Mouse (Mus musculus) urinary bladder, postnatal 25 days (tissue): ENCODE data around the gene Mmp25.

ENCODE experiments used
- DNase-seq: peaks from one replicate; pipeline ENCODE4 v3.0.0; 2022; ENCODE audit warnings: low spot score

Mmp25 gene

GRCm38 (mm10) chr17:23644613-23645495, at the start of gene Mmp25:
Mmp25 (minus strand) TSS chr17:23645277.
- no peak for DNase-seq

GRCm38 (mm10) chr17:23694491-23694890, 49.4 kb upstream of the Mmp25 start:
- no peak for DNase-seq

DNA sequence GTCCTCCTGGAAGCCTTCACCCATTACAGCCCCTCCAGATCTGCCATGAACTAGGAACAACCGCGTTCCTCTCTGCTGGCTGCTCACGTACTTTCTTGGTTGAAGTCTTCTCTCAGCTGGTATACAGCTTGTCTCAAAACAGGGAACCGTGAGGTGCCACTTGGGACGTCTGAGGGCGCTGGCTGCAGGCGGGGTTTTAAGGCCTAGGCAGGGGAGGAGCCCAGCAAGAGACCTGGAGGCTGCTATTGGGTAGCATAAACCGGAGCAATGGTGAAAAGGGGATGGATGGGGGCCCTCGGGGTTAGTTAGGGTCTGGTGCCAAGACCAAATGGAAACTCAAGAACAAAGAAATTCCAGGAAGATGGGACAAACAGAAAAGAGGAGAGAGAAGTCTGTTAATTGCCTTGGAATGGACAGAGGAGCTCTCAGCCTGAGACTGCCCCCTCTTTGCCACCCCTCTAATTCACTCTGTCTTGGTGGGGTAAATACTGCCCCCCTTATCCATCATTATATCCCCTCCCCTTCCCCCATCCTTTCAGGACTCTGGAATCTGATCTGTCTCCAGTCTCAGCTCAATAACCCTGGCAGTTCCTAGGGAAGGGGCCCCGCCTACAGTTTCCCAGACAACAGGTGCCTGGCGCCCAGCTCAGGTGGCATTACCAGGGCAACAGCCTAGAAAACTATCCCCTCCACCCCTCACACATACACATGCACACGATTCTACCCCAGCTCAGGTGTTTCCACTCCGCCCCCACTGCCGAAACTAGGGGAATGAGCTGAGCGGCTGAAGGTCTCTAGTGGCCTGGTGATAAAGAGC, 39.0 kb upstream of the Mmp25 start, which contains the start of gene Cldn9:
Gene Cldn9, minus strand, starts transcription at position 171 of the 817 bp plus-strand sequence.
- no peak for DNase-seq

DNA sequence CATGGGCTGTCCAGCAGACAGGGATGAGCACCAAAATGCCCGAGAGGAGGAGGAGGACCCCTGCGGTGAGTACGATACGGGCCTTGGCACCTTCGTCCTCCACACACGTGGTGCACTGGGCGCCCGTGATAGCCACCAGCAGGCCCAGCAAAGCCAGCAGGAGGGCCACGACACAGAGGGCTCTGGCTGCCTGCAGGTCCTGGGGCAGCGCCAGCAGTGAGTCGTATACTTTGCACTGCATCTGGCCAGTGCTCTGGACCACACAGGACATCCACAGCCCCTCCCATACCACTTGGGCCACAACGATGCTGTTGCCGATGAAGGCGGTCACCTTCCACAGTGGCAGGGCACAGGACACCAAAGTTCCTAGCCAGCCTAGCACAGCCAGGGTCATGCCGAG, 38.1 kb upstream of the Mmp25 start:
- DNase-seq, result no peak

GRCm38 (mm10) chr17:23682530-23682929, 37.5 kb upstream of the Mmp25 start:
- DNase-seq, result no peak

GRCm38 (mm10) chr17:23682092-23682491, 37.0 kb upstream of the Mmp25 start:
- DNase-seq, result no peak

DNA sequence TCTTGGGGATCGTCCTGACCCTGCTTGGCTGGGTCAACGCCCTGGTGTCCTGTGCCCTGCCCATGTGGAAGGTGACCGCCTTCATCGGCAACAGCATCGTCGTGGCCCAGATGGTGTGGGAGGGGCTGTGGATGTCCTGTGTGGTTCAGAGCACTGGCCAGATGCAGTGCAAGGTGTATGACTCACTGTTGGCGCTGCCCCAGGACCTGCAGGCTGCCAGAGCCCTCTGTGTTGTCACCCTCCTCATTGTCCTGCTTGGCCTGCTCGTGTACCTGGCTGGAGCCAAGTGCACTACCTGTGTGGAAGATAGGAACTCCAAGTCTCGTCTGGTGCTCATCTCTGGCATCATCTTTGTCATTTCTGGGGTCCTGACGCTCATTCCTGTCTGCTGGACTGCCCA, 36.0 kb upstream of the Mmp25 start:
- DNase-seq, result no peak

GRCm38 (mm10) chr17:23680336-23680735, 35.3 kb upstream of the Mmp25 start:
- no peak for DNase-seq

- no peak for DNase-seq
These were observed 34.2 kb upstream of the Mmp25 start, which contains the start of gene Cldn6 for GRCm38 (mm10) chr17:23679127-23679835. Cldn6 (plus strand) TSS chr17:23679249.

- peak; percentile 82 for DNase-seq
These were observed 32.2 kb upstream of the Mmp25 start, which contains the start of gene Tnfrsf12a for GRCm38 (mm10) chr17:23677236-23677679. Tnfrsf12a (minus strand) TSS chr17:23677468.

GRCm38 (mm10) chr17:23676473-23677031, 31.5 kb upstream of the Mmp25 start:
- DNase-seq, result peak; percentile 80

- DNase-seq, result peak; percentile 75
These were observed 30.6 kb upstream of the Mmp25 start for GRCm38 (mm10) chr17:23675564-23676281.

DNA sequence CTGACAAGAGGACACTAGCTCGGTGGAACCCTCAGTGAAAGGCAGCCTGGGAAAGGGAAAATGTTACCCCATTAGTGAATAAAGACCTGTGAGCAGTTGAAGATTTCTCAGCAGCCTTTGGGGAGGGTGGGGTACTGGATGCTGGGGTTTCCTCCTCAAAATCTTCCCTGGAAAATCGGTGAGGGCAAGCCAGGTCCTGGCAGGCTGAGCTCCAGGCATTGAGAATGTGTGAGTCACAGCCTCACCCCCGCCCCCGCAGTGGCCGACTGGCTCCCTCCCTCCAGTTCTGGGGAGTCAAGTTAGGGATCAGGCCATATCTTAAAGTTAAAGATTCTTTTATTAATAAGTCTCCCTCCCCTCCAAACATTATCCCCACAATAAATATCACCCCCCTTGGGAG, 30.1 kb upstream of the Mmp25 start:
- DNase-seq, result peak; percentile 71

DNA sequence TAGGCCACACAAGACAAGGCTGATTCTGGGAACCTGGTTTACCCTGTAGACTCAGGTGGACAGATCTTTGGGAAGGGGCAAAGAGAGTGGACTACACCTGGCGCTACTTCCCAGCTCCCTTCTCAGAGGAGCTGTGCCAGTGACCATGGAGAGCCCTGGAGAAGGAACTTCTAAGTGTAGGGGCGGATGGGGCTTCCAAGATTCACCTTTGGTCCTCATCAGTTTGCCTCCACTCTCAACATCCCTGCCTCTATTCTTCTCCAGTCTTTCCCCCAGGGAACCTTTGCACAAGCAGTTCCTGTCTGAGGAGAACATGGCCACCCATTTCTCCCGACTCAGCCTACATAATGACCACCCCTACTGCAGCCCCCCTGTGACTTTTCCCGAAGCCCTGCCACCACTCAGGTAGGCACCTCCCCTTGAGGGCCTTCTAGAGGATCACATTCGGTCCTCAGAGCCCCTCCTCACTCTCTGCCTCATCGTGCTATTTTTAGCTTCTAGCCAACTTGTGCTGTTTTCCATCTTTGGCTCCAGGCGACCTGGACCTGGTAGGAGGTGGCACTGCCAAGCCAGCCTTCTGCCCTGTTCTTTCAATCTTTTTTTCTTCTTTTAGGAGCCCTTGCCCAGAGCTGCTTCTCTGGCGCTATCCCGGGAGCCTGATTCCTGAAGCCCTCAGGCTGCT, 29.3 kb upstream of the Mmp25 start:
- no peak for DNase-seq

DNA sequence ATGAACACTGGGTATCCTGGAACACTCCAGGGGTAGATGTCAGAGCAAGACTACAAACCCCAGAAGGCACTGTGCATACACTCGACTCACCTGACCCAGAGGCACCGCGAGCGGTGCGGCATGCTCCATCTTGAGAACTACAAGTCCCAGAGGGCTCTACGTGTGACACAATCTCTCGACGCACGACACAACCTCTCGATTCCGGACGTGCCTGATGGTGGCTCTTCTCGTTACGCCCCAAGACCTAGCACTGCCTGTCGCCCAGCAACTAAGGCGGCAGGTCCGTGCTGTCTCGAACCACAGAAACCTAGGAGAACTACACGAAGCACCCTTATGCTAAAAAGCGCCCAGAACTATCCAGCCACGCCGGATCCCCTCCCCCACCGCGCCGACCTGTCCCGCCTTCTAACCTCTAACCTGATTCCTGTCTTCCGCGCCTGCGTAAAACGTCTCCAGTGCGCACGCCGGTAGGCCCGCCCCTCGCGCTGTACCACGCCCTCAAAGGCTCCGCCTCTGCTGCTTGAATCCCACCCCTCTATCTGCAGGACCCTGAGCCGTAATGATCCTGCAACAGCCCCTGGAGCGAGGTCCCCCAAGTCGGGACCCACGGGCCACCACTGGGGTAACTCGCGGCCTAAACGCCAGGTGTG, 28.5 kb upstream of the Mmp25 start, which contains the start of the genes Hcfc1r1 and Thoc6:
Gene Hcfc1r1, plus strand, starts transcription at position 173 of the 650 bp plus-strand sequence.
Gene Thoc6, minus strand, starts transcription at position 459 of the 650 bp plus-strand sequence.
- peak; percentile 90 for DNase-seq

DNA sequence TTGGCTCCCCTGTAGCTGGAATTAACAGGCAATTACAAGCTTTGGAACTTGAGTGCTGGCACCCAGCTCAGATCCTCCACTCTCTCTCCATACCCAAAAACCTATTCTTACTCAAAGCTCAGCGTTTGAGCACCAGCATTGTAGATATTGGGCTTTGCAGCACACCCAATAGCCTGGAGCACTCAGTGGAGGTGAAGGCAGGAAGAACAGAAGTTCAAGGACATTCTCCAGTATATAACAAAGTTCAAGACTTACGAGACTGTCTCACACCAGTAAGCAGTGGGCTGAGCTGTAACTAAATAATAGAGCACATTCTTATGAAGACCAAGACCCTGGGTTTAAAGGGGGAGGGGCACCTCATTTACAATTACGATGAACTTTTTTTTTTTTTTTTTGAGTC, 27.7 kb upstream of the Mmp25 start:
- DNase-seq, result no peak

DNA sequence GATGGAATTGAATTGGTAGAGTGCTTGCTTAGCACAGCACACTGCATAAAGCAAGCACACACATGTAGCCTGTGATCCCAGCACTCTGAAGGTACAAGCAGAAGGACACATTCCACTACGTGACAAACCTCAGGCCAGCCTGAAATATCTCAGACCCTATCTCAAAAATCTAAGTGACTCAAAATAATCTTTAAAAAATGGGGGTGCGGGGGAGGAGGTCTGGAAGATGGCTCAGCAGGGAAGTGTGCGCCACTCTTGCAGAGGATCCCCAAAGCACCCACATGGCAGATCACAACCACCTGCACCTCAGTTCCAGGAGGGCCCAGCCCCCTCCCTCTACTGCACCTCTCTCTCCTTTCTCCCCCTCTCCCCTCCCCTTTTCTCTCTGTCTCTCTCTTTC, 26.4 kb upstream of the Mmp25 start:
- no peak for DNase-seq

GRCm38 (mm10) chr17:23670516-23671074, 25.5 kb upstream of the Mmp25 start:
- DNase-seq, result no peak

GRCm38 (mm10) chr17:23665511-23665910, 20.4 kb upstream of the Mmp25 start:
- no peak for DNase-seq
